Mouse (Mus musculus) heart, adult 2 months (tissue): ENCODE measurements around the gene Ddt.

Source experiments
- CTCF ChIP-seq: fragments of 200-600 bp; IDR thresholded peaks from 2 replicates; pipeline ENCODE4 v1.8.1; 2022; ENCODE audit warnings: antibody characterized with exemption, mild to moderate bottlenecking, moderate library complexity
- EP300 ChIP-seq: fragments of 200-500 bp; IDR thresholded peaks from 2 replicates; pipeline ENCODE4 v1.6.1; 2011; ENCODE audit warnings: low read depth, low read length, control low read depth; ENCODE audit not compliant: insufficient read depth
- POLR2A ChIP-seq: fragments of 200-500 bp; IDR thresholded peaks from 2 replicates; pipeline ENCODE4 v1.6.1; 2011; ENCODE audit warnings: mild to moderate bottlenecking, low read depth, low read length, control low read depth; ENCODE audit not compliant: insufficient read depth

DNA sequence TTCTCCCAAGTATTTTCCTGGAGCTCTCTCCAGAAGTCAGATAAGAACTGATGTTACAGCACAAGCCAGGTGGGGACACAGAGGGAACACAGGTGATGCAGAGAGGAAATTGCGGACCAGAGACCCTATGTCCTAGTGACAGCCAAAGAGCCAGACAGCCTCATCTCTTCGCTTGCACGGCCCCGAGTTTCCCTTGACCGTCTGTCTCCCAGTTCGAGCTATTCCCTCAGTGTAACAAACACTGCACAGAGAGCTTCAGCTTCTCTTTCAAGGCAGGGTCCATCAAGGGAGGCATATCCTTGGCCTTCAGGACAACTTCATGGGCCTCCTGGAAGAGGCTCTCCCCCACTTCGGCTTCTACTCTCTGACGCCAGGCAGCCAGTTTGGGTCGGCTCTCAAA lies 1.4 kb upstream of the Ddt start:
- TF ChIP-seq CTCF (no peak), EP300 (no peak), POLR2A (no peak)
